Mouse (Mus musculus) neural tube, embryonic 12.5 days (tissue): ENCODE results near the gene Vmn2r67. TPM values are rescaled to one million over a fixed set of nuclear protein-coding genes. Genes with fewer than 3 reads are reported as not detected.
"Not testable (repeated sequence)": the region's sequence is repeated elsewhere in the genome, so short reads cannot be mapped to it uniquely, and the experiment has no call there.

Experiments used
- ATAC-seq: fragments of 200-750 bp; cut with Nextera tagmentation; 2 replicates; pipeline ENCODE4 v1.8.0; 2017; ENCODE audit warnings: low read depth, mild to moderate bottlenecking, moderate TSS enrichment, moderate library complexity; ENCODE audit not compliant: low FRiP score
- H3K27ac ChIP-seq: fragments of 300-500 bp; sonication (generic); 2 replicates; pipeline ENCODE4 v1.5.1; 2016
- H3K27me3 ChIP-seq: fragments of 300-500 bp; sonication (generic); replicated peaks from 2 replicates; pipeline ENCODE4 v1.6.1; 2016; ENCODE audit warnings: mild to moderate bottlenecking
- H3K36me3 ChIP-seq: fragments of 300-500 bp; sonication (generic); 2 replicates; pipeline ENCODE4 v1.6.1; 2016; ENCODE audit warnings: mild to moderate bottlenecking
- H3K4me1 ChIP-seq: fragments of 300-500 bp; sonication (generic); 2 replicates; pipeline ENCODE4 v1.6.1; 2016
- H3K4me2 ChIP-seq: fragments of 300-500 bp; sonication (generic); replicated peaks from 2 replicates; pipeline ENCODE4 v1.6.1; 2016; ENCODE audit warnings: mild to moderate bottlenecking
- H3K4me3 ChIP-seq: fragments of 300-500 bp; sonication (generic); 2 replicates; pipeline ENCODE4 v1.5.1; 2016
- H3K9ac ChIP-seq: fragments of 300-500 bp; sonication (generic); 2 replicates; pipeline ENCODE4 v1.6.1; 2016; ENCODE audit warnings: mild to moderate bottlenecking
- H3K9me3 ChIP-seq: fragments of 300-500 bp; sonication (generic); 2 replicates; pipeline ENCODE4 v1.6.1; 2016; ENCODE audit warnings: mild to moderate bottlenecking
- WGBS: fragments of 180-500 bp; shearing (Covaris S2); methylation state at CpG from one replicate; pipeline ENCODE4 v1.1.7; 2016; 5-methylcytosine and 5-hydroxymethylcytosine counted together
- polyA plus RNA-seq: library from polyadenylated mRNA; unstranded; fragments of >200 nt; fragmentation: Nextera tagmentation; extraction: Ambion mirVana; gene quantifications from 2 replicates; pipeline ENCODE4 v1.2.1, GENCODE M21; 2016

The Vmn2r67 gene
- not detected in 2 replicates for polyA plus RNA-seq

DNA sequence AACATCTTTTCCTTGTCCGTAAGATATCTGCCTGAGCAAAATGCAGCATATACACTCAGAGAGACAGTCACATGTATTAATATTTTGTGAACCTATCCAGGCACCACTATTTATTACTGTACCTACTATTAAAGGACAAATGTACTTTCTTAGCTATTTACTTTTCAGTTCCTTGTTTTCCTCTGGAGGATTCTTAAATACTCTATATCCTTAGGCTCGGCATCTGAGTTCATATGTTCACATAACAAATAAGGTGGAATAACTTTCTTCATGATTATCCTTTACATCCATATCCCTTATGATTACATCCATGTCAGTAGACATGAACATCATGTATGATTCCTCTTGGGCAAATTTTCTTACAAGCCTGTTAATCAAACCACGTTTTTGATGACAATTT lies at the start of gene Vmn2r67:
Vmn2r67 (minus strand) TSS at position 101 of the 400 bp plus-strand sequence.
- no peaks in the 10 kb centered on the region for H3K36me3 ChIP-seq
- 88% methylated on average over 3 of the region's 3 CpGs for WGBS
- no peaks in the 10 kb centered on the region for H3K9me3 ChIP-seq
- no peak within 1 kb of the TSS for H3K27ac ChIP-seq
- no peak within 1 kb of the TSS for H3K4me2 ChIP-seq
- ATAC-seq: no peak
- no peaks in the 10 kb centered on the region for H3K4me1 ChIP-seq
- H3K9ac ChIP-seq: no peak within 1 kb of the TSS
- no peaks in the 10 kb centered on the region for H3K27me3 ChIP-seq
- no peak within 1 kb of the TSS for H3K4me3 ChIP-seq

DNA sequence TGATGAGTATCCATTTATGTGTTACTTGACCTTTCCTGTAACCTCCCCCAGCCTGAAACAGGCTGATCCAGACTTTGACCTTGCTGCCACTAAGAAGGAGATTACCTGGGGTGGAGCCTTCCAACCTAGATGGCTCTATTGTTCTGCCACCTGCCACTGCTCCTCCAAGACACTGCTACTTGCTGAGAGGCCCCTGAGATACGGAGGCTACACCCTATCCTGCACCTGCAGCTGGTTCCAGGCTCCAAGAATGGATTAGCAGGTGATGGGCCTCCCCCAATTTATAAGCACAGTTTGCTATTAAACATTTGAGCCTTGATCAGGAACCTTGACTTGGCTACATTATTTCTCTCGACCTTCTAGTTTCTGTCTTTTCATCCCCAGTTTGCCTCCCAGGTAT lies 51.3 kb downstream of the Vmn2r67 start:
- not testable (repeated sequence) for ATAC-seq, H3K4me2 ChIP-seq
- WGBS: 55% methylated on average over 2 of the region's 2 CpGs

More for the DNA sequence above, 51.3 kb downstream of the Vmn2r67 start:
- not testable (repeated sequence) for H3K4me3 ChIP-seq, H3K9ac ChIP-seq, H3K36me3 ChIP-seq, H3K4me1 ChIP-seq, H3K27ac ChIP-seq, H3K27me3 ChIP-seq
- peaks cover 14% of the 10 kb centered on the region; the same call in 1 of the 2 replicates for H3K9me3 ChIP-seq

Other genes starting within 250 kb of the Vmn2r67 start
- gene Vmn2r65, start 191.9 kb downstream of the Vmn2r67 start, polyA plus RNA-seq: not detected in 2 replicates
- not detected in 2 replicates for gene Vmn2r66, start 143.7 kb downstream of the Vmn2r67 start, polyA plus RNA-seq
- not detected in 2 replicates for gene Vmn2r68, start 81.8 kb upstream of the Vmn2r67 start, polyA plus RNA-seq